Mouse (Mus musculus) midbrain, postnatal 0 days (tissue): Measurements from ENCODE around the gene Bcas3. TPM values are rescaled to one million over a fixed set of nuclear protein-coding genes. Genes with fewer than 3 reads are reported as not detected.

Experiments used
- ATAC-seq: fragments of 200-750 bp; cut with Nextera tagmentation; 2 replicates; pipeline ENCODE4 v1.8.0; 2017; ENCODE audit warnings: moderate number of reproducible peaks, mild to moderate bottlenecking, moderate TSS enrichment, moderate library complexity; ENCODE audit not compliant: low FRiP score
- DNase-seq: peaks from one replicate; pipeline ENCODE4 v3.0.0-alpha.2; 2015; ENCODE audit warnings: low spot score
- H3K27ac ChIP-seq: fragments of 300-500 bp; sonication (generic); 2 replicates; pipeline ENCODE4 v1.5.1; 2014; ENCODE audit warnings: low read depth, mild to moderate bottlenecking, low read length, mixed read lengths
- H3K27me3 ChIP-seq: fragments of 300-500 bp; sonication (generic); 2 replicates; pipeline ENCODE4 v1.6.1; 2014; ENCODE audit warnings: low read length, control low read depth, mixed read lengths; ENCODE audit not compliant: insufficient read depth
- H3K36me3 ChIP-seq: fragments of 300-500 bp; sonication (generic); 2 replicates; pipeline ENCODE4 v1.6.1; 2014; ENCODE audit warnings: low read length, control low read depth, mixed read lengths; ENCODE audit not compliant: insufficient read depth
- H3K4me1 ChIP-seq: fragments of 300-500 bp; sonication (generic); 2 replicates; pipeline ENCODE4 v1.6.1; 2014; ENCODE audit warnings: mild to moderate bottlenecking, control low read depth, antibody characterized with exemption, low read length, mixed read lengths; ENCODE audit not compliant: insufficient read depth
- H3K4me2 ChIP-seq: fragments of 300-500 bp; sonication (generic); 2 replicates; pipeline ENCODE4 v1.6.1; 2014; ENCODE audit warnings: low read depth, mild to moderate bottlenecking, low read length, mixed read lengths; ENCODE audit not compliant: poor library complexity, severe bottlenecking
- H3K4me3 ChIP-seq: fragments of 300-500 bp; sonication (generic); 2 replicates; pipeline ENCODE4 v1.5.1; 2014; ENCODE audit warnings: low read depth, mild to moderate bottlenecking, low read length, moderate library complexity
- H3K9ac ChIP-seq: fragments of 300-500 bp; sonication (generic); replicated peaks from 2 replicates; pipeline ENCODE4 v1.6.1; 2014; ENCODE audit warnings: mild to moderate bottlenecking, low read length, moderate library complexity, mixed read lengths; ENCODE audit not compliant: poor library complexity, severe bottlenecking
- H3K9me3 ChIP-seq: fragments of 300-500 bp; sonication (generic); 2 replicates; pipeline ENCODE4 v1.6.1; 2016; ENCODE audit warnings: low read length, control low read depth
- CTCF ChIP-seq: IDR thresholded peaks from 2 replicates; pipeline ENCODE4 v1.5.1; 2016; ENCODE audit warnings: antibody characterized with exemption, mild to moderate bottlenecking
- WGBS: fragments of 180-500 bp; shearing (Covaris S2); extraction: QIAGEN DNeasy Blood & Tissue Kit; methylation state at CpG from one replicate; pipeline ENCODE4 v1.1.7; 2014; 5-methylcytosine and 5-hydroxymethylcytosine counted together
- polyA plus RNA-seq: library from polyadenylated mRNA; unstranded; fragments of >200 nt; fragmentation: Nextera tagmentation; extraction: Ambion mirVana; gene quantifications from 2 replicates; pipeline ENCODE4 v1.2.1, GENCODE M21; 2015
- total RNA-seq: library from RNA; depleted of rRNA; stranded (reverse); fragments of >200 nt; gene quantifications from 2 replicates; pipeline ENCODE4 v1.2.3, GENCODE M21; 2014

The Bcas3 gene
- total and polyA plus RNA-seq, 2 experiments from 2014 or later = 28.4 to 34.7 TPM

GRCm38 (mm10) chr11:85474326-85474725, 121.4 kb downstream of the Bcas3 start:
- WGBS = 35% methylated on average over 12 of the region's 12 CpGs
- Histone ChIP-seq H3K9ac (no peak overlapping the region), H3K4me3 (no peak overlapping the region), H3K27me3 (no peaks in the 10 kb centered on the region), H3K27ac (no peak overlapping the region), H3K4me2 (no peak overlapping the region), H3K36me3 (no peaks in the 10 kb centered on the region), H3K4me1 (no peaks in the 10 kb centered on the region), H3K9me3 (no peaks in the 10 kb centered on the region)
- DNase-seq (no peak), ATAC-seq (no peak)
- TF ChIP-seq CTCF = no peak

GRCm38 (mm10) chr11:85482737-85483467, 129.9 kb downstream of the Bcas3 start:
- Histone ChIP-seq H3K27me3 (no peaks in the 10 kb centered on the region), H3K4me3 (no peak overlapping the region), H3K4me1 (no peaks in the 10 kb centered on the region), H3K27ac (no peak overlapping the region), H3K4me2 (no peak overlapping the region), H3K36me3 (no peaks in the 10 kb centered on the region), H3K9me3 (no peaks in the 10 kb centered on the region), H3K9ac (no peak overlapping the region)
- DNase-seq (no peak), ATAC-seq (no peak)
- WGBS = 76% methylated on average over 6 of the region's 6 CpGs
- peak; percentile 31 for TF ChIP-seq CTCF

- Histone ChIP-seq H3K4me1 (no peaks in the 10 kb centered on the region), H3K27me3 (no peaks in the 10 kb centered on the region), H3K36me3 (no peaks in the 10 kb centered on the region), H3K27ac (no peak overlapping the region), H3K4me3 (no peak overlapping the region), H3K9ac (no peak overlapping the region), H3K9me3 (no peaks in the 10 kb centered on the region), H3K4me2 (no peak overlapping the region)
- TF ChIP-seq CTCF = no peak
- ATAC-seq (no peak), DNase-seq (no peak)
- 85% methylated on average over 6 of the region's 6 CpGs for WGBS
These were observed 132.4 kb downstream of the Bcas3 start for GRCm38 (mm10) chr11:85485197-85485940.

- no peak for DNase-seq
- 34% methylated on average over 7 of the region's 7 CpGs for WGBS
- Histone ChIP-seq H3K4me3 (no peak overlapping the region), H3K4me1 (no peaks in the 10 kb centered on the region), H3K4me2 (no peak overlapping the region), H3K9me3 (no peaks in the 10 kb centered on the region), H3K27me3 (no peaks in the 10 kb centered on the region), H3K9ac (no peak overlapping the region), H3K36me3 (no peaks in the 10 kb centered on the region), H3K27ac (no peak overlapping the region)
- ATAC-seq = no peak
- TF ChIP-seq CTCF = no peak
These were observed 134.5 kb downstream of the Bcas3 start for GRCm38 (mm10) chr11:85487501-85487900.

GRCm38 (mm10) chr11:85492231-85492630, 139.3 kb downstream of the Bcas3 start:
- Histone ChIP-seq H3K27ac (no peak overlapping the region), H3K27me3 (no peaks in the 10 kb centered on the region), H3K4me2 (no peak overlapping the region), H3K36me3 (no peaks in the 10 kb centered on the region), H3K9me3 (no peaks in the 10 kb centered on the region), H3K9ac (no peak overlapping the region), H3K4me3 (no peak overlapping the region), H3K4me1 (no peaks in the 10 kb centered on the region)
- ATAC-seq = no peak
- no peak for DNase-seq
- 65% methylated on average over 12 of the region's 12 CpGs for WGBS
- no peak for TF ChIP-seq CTCF

GRCm38 (mm10) chr11:85492666-85493065, 139.7 kb downstream of the Bcas3 start:
- no peaks in the 10 kb centered on the region for H3K9me3 ChIP-seq
- TF ChIP-seq CTCF = no peak
- H3K4me2 ChIP-seq = no peak overlapping the region
- no peaks in the 10 kb centered on the region for H3K4me1 ChIP-seq
- WGBS = 80% methylated on average over 3 of the region's 3 CpGs
- no peak overlapping the region for H3K9ac ChIP-seq
- no peak overlapping the region for H3K4me3 ChIP-seq
- H3K27ac ChIP-seq = no peak overlapping the region
- DNase-seq (no peak), ATAC-seq (no peak)
- no peaks in the 10 kb centered on the region for H3K36me3 ChIP-seq
- H3K27me3 ChIP-seq = no peaks in the 10 kb centered on the region
